Mouse (Mus musculus) embryonic facial prominence, embryonic 14.5 days (tissue): ENCODE results near the gene Zfp512. TPM values are rescaled to one million over a fixed set of nuclear protein-coding genes. Genes with fewer than 3 reads are reported as not detected.
"Not testable (repeated sequence)": the region's sequence is repeated elsewhere in the genome, so short reads cannot be mapped to it uniquely, and the experiment has no call there.

Source experiments
- ATAC-seq: fragments of 200-750 bp; cut with Nextera tagmentation; 2 replicates; pipeline ENCODE4 v1.8.0; 2017; ENCODE audit warnings: low read depth, moderate number of reproducible peaks, moderate TSS enrichment
- DNase-seq: peaks from one replicate; pipeline ENCODE4 v3.0.0-alpha.2; 2015; ENCODE audit warnings: low spot score
- H3K27ac ChIP-seq: fragments of 300-500 bp; sonication (generic); replicated peaks from 2 replicates; pipeline ENCODE4 v1.5.1; 2014; ENCODE audit warnings: low read depth, mild to moderate bottlenecking, low read length, moderate library complexity
- H3K27me3 ChIP-seq: fragments of 300-500 bp; sonication (generic); replicated peaks from 2 replicates; pipeline ENCODE4 v1.6.1; 2014; ENCODE audit warnings: low read length; ENCODE audit not compliant: control insufficient read depth, insufficient read depth
- H3K36me3 ChIP-seq: fragments of 300-500 bp; sonication (generic); 2 replicates; pipeline ENCODE4 v1.6.1; 2014; ENCODE audit warnings: low read length, mixed read lengths; ENCODE audit not compliant: control insufficient read depth, insufficient read depth
- H3K4me1 ChIP-seq: fragments of 300-500 bp; sonication (generic); 2 replicates; pipeline ENCODE4 v1.6.1; 2014; ENCODE audit warnings: antibody characterized with exemption, low read length; ENCODE audit not compliant: control insufficient read depth, insufficient read depth
- H3K4me2 ChIP-seq: fragments of 300-500 bp; sonication (generic); 2 replicates; pipeline ENCODE4 v1.6.1; 2014; ENCODE audit warnings: low read depth, mild to moderate bottlenecking, low read length, moderate library complexity, mixed read lengths
- H3K4me3 ChIP-seq: fragments of 300-500 bp; sonication (generic); 2 replicates; pipeline ENCODE4 v1.5.1; 2014; ENCODE audit warnings: low read depth, mild to moderate bottlenecking, low read length
- H3K9ac ChIP-seq: fragments of 300-500 bp; sonication (generic); 2 replicates; pipeline ENCODE4 v1.6.1; 2014; ENCODE audit warnings: low read depth, mild to moderate bottlenecking, low read length, moderate library complexity, mixed read lengths
- H3K9me3 ChIP-seq: fragments of 300-500 bp; sonication (generic); 2 replicates; pipeline ENCODE4 v1.6.1; 2016; ENCODE audit warnings: low read length; ENCODE audit not compliant: control insufficient read depth
- WGBS: fragments of 180-500 bp; shearing (Covaris S2); extraction: QIAGEN DNeasy Blood & Tissue Kit; methylation state at CpG from one replicate; pipeline ENCODE4 v1.1.7; 2014; 5-methylcytosine and 5-hydroxymethylcytosine counted together
- polyA plus RNA-seq: library from polyadenylated mRNA; unstranded; fragments of >200 nt; fragmentation: Nextera tagmentation; extraction: Ambion mirVana; gene quantifications from 2 replicates; pipeline ENCODE4 v1.2.1, GENCODE M21; 2014

Gene Zfp512
- polyA plus RNA-seq: 39.1 and 43.6 TPM in 2 replicates

- Histone ChIP-seq H3K4me2 (peak within 1 kb of the TSS; percentile 82), H3K9me3 (no peaks in the 10 kb centered on the region), H3K27me3 (no peaks in the 10 kb centered on the region), H3K27ac (peak within 1 kb of the TSS; percentile 77), H3K4me1 (peaks cover 11% of the 10 kb centered on the region; the same call in 1 of the 2 replicates), H3K4me3 (peak within 1 kb of the TSS; percentile 57), H3K9ac (peak within 1 kb of the TSS; percentile 73), H3K36me3 (no peaks in the 10 kb centered on the region)
- WGBS: 5% methylated on average over 23 of the region's 23 CpGs
- peak; percentile 99 for DNase-seq
- ATAC-seq: peak; percentile 99
Measured at GRCm38 (mm10) chr5:31451878-31452561, at the start of gene Zfp512. Gene Zfp512, plus strand, starts transcription at chr5:31452431.

DNA sequence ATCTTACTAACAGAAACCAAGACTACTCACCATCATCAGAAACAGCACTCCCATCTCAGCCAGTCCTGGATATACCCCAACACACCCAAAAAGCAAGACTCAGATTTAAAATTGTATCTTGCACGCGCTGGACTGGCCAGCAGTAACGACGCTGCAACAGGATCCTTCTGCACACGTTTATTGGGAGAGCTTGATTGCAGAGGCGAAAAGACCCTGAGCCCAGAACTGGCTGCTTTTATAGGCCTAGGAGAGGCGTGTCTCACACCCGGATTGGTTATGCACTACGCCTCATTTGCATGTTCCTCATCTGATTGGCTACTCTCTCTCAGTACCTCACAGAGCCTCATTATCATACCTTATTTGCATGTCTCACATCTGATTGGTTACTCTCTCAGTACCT, 17.5 kb upstream of the Zfp512 start:
- H3K4me2 ChIP-seq, H3K9ac ChIP-seq, H3K36me3 ChIP-seq, DNase-seq, H3K4me3 ChIP-seq, H3K9me3 ChIP-seq, ATAC-seq, H3K27me3 ChIP-seq, H3K27ac ChIP-seq, H3K4me1 ChIP-seq: not testable (repeated sequence)
- 90% methylated on average over 9 of the region's 9 CpGs for WGBS

GRCm38 (mm10) chr5:31451336-31451735, 895 bp upstream of the Zfp512 start:
- H3K36me3 ChIP-seq: no peaks in the 10 kb centered on the region
- peaks cover 11% of the 10 kb centered on the region; the same call in 1 of the 2 replicates for H3K4me1 ChIP-seq
- no peak overlapping the region for H3K4me2 ChIP-seq
- no peak overlapping the region for H3K27ac ChIP-seq
- WGBS: 90% methylated on average over 2 of the region's 2 CpGs
- H3K9me3 ChIP-seq: no peaks in the 10 kb centered on the region
- H3K9ac ChIP-seq: no peak overlapping the region
- no peak for DNase-seq
- H3K27me3 ChIP-seq: no peaks in the 10 kb centered on the region
- ATAC-seq: no peak
- H3K4me3 ChIP-seq: no peak overlapping the region

- H3K4me2 ChIP-seq: peak overlapping the region; percentile 82
- WGBS: under 1% methylated on average over 8 of the region's 11 CpGs
Measured at GRCm38 (mm10) chr5:31452562-31452878, 289 bp downstream of the Zfp512 start.

GRCm38 (mm10) chr5:31452886-31453410, 717 bp downstream of the Zfp512 start:
- Histone ChIP-seq H3K27me3 (no peaks in the 10 kb centered on the region), H3K4me1 (peaks cover 11% of the 10 kb centered on the region; the same call in 1 of the 2 replicates), H3K9me3 (no peaks in the 10 kb centered on the region), H3K9ac (peak overlapping the region; percentile 73), H3K36me3 (no peaks in the 10 kb centered on the region), H3K4me2 (peak overlapping the region; percentile 82), H3K4me3 (peak overlapping the region; percentile 57), H3K27ac (peak overlapping the region; percentile 77; the same call in 1 of the 2 replicates)
- WGBS: 12% methylated on average over 7 of the region's 7 CpGs
- ATAC-seq (no peak), DNase-seq (no peak)

More at GRCm38 (mm10) chr5:31452562-31452878, 289 bp downstream of the Zfp512 start:
- H3K36me3 ChIP-seq: no peaks in the 10 kb centered on the region
- peak overlapping the region; percentile 77 for H3K27ac ChIP-seq
- no peaks in the 10 kb centered on the region for H3K27me3 ChIP-seq
- peaks cover 11% of the 10 kb centered on the region; the same call in 1 of the 2 replicates for H3K4me1 ChIP-seq
- ATAC-seq: no peak
- H3K4me3 ChIP-seq: peak overlapping the region; percentile 57
- peak overlapping the region; percentile 73 for H3K9ac ChIP-seq
- H3K9me3 ChIP-seq: no peaks in the 10 kb centered on the region
- DNase-seq: no peak

DNA sequence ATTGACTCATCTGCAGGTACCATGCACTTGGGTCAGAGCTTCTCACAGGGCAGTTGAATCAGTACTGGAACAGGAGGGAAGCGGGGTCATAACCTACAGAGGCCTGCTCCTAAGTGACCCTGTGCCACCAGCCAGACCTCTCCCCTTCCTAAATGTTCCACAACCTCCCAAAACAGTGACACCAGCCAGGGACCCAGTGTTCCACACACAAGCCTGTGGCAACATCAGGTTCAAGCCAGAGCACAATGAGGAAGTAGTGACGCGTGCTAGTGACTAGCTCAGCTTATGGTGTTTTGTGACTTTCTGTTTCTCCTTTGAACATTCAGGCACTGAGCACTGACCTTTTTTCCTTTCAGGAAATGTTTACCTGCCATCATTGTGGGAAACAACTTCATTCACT, 15.6 kb downstream of the Zfp512 start:
- H3K9me3 ChIP-seq: no peaks in the 10 kb centered on the region
- 98% methylated on average over 3 of the region's 3 CpGs for WGBS

GRCm38 (mm10) chr5:31469711-31470110, 17.5 kb downstream of the Zfp512 start:
- DNase-seq (no peak), ATAC-seq (no peak)
- no peak overlapping the region for H3K4me3 ChIP-seq
- H3K9me3 ChIP-seq: no peaks in the 10 kb centered on the region
- 88% methylated on average over 6 of the region's 6 CpGs for WGBS
- peaks cover 84% of the 10 kb centered on the region for H3K36me3 ChIP-seq
- H3K4me2 ChIP-seq: no peak overlapping the region
- no peaks in the 10 kb centered on the region for H3K4me1 ChIP-seq
- H3K27me3 ChIP-seq: no peaks in the 10 kb centered on the region
- no peak overlapping the region for H3K27ac ChIP-seq
- H3K9ac ChIP-seq: 0 out of 2 replicates have a peak overlapping the region, but pooled peaks have one; percentile 14

More for the DNA sequence above, 15.6 kb downstream of the Zfp512 start:
- H3K4me2 ChIP-seq: no peak overlapping the region
- H3K27ac ChIP-seq: no peak overlapping the region
- H3K27me3 ChIP-seq: no peaks in the 10 kb centered on the region
- H3K4me3 ChIP-seq: no peak overlapping the region
- no peak for ATAC-seq
- peaks cover 65% of the 10 kb centered on the region for H3K36me3 ChIP-seq
- no peak overlapping the region for H3K9ac ChIP-seq
- no peaks in the 10 kb centered on the region for H3K4me1 ChIP-seq
- DNase-seq: peak; percentile 5

GRCm38 (mm10) chr5:31470334-31470733, 18.1 kb downstream of the Zfp512 start:
- ATAC-seq: no peak
- Histone ChIP-seq H3K9ac (no peak overlapping the region), H3K4me2 (no peak overlapping the region), H3K4me3 (no peak overlapping the region), H3K27me3 (no peaks in the 10 kb centered on the region), H3K9me3 (no peaks in the 10 kb centered on the region), H3K4me1 (no peaks in the 10 kb centered on the region), H3K27ac (no peak overlapping the region), H3K36me3 (peaks cover 90% of the 10 kb centered on the region)
- 73% methylated on average over 7 of the region's 7 CpGs for WGBS
- peak; percentile 14 for DNase-seq

GRCm38 (mm10) chr5:31480536-31480935, 28.3 kb downstream of the Zfp512 start:
- Histone ChIP-seq H3K27me3 (no peaks in the 10 kb centered on the region), H3K4me1 (no peaks in the 10 kb centered on the region), H3K9ac (no peak overlapping the region), H3K27ac (no peak overlapping the region), H3K4me2 (no peak overlapping the region), H3K9me3 (no peaks in the 10 kb centered on the region), H3K36me3 (peaks cover 73% of the 10 kb centered on the region), H3K4me3 (no peak overlapping the region)
- 91% methylated on average over 4 of the region's 4 CpGs for WGBS
- DNase-seq (no peak), ATAC-seq (no peak)
